Mouse (Mus musculus): Measurements from ENCODE around the gene Acap2. TPM values are rescaled to one million over a fixed set of nuclear protein-coding genes. Genes with fewer than 3 reads are reported as not detected.

Acap2 gene
- polyA plus RNA-seq, 1 experiment = 39.0 TPM

- Histone ChIP-seq H3K27ac (ENCODE audit: insufficient read depth, low read length) (no peak overlapping the region), H3K27me3 (ENCODE audit: control insufficient read depth, insufficient read depth, low read length, poor library complexity, severe bottlenecking) (no peaks in the 10 kb centered on the region), H3K4me1 (ENCODE audit: control insufficient read depth, insufficient read depth, low read length) (no peaks in the 10 kb centered on the region), H3K9me3 (replicated peaks; ENCODE audit: control insufficient read depth, insufficient read depth, low read length, poor library complexity, severe bottlenecking) (no peaks in the 10 kb centered on the region), H3K36me3 (ENCODE audit: control insufficient read depth, insufficient read depth, low read length, poor library complexity, severe bottlenecking) (no peaks in the 10 kb centered on the region), H3K9ac (ENCODE audit: low read depth, poor library complexity, severe bottlenecking) (no peak overlapping the region), H3K4me3 (ENCODE audit: low read depth, low read length) (no peak overlapping the region)
- no peak for TF ChIP-seq CTCF (IDR thresholded peaks at IDR 0.05; ENCODE audit: low read depth, low read length)
- no peak for TF ChIP-seq EP300 (IDR thresholded peaks at IDR 0.05; ENCODE audit: insufficient read depth, low read depth, low read length)
- TF ChIP-seq POLR2A (IDR thresholded peaks at IDR 0.05; ENCODE audit: insufficient read depth, low read length) = no peak
Observed at GRCm38 (mm10) chr16:31059730-31060129, 141.3 kb downstream of the Acap2 start.

- Histone ChIP-seq H3K9me3 (replicated peaks; ENCODE audit: control insufficient read depth, insufficient read depth, low read length, poor library complexity, severe bottlenecking) (no peaks in the 10 kb centered on the region), H3K27me3 (ENCODE audit: control insufficient read depth, insufficient read depth, low read length, poor library complexity, severe bottlenecking) (no peaks in the 10 kb centered on the region), H3K4me3 (ENCODE audit: low read depth, low read length) (no peak overlapping the region), H3K36me3 (ENCODE audit: control insufficient read depth, insufficient read depth, low read length, poor library complexity, severe bottlenecking) (no peaks in the 10 kb centered on the region), H3K27ac (ENCODE audit: insufficient read depth, low read length) (no peak overlapping the region), H3K9ac (ENCODE audit: low read depth, poor library complexity, severe bottlenecking) (no peak overlapping the region), H3K4me1 (ENCODE audit: control insufficient read depth, insufficient read depth, low read length) (no peaks in the 10 kb centered on the region)
- no peak for TF ChIP-seq POLR2A (IDR thresholded peaks at IDR 0.05; ENCODE audit: insufficient read depth, low read length)
- TF ChIP-seq EP300 (IDR thresholded peaks at IDR 0.05; ENCODE audit: insufficient read depth, low read depth, low read length) = no peak
- TF ChIP-seq CTCF (IDR thresholded peaks at IDR 0.05; ENCODE audit: low read depth, low read length) = no peak
Observed at GRCm38 (mm10) chr16:31052812-31053211, 148.2 kb downstream of the Acap2 start.

- no peaks in the 10 kb centered on the region for H3K27me3 ChIP-seq (ENCODE audit: control insufficient read depth, insufficient read depth, low read length, poor library complexity, severe bottlenecking)
- no peak overlapping the region for H3K27ac ChIP-seq (ENCODE audit: insufficient read depth, low read length)
- H3K9ac ChIP-seq (ENCODE audit: low read depth, poor library complexity, severe bottlenecking) = no peak overlapping the region
- H3K4me3 ChIP-seq (ENCODE audit: low read depth, low read length) = no peak overlapping the region
- TF ChIP-seq EP300 (IDR thresholded peaks at IDR 0.05; ENCODE audit: insufficient read depth, low read depth, low read length) (no peak), POLR2A (IDR thresholded peaks at IDR 0.05; ENCODE audit: insufficient read depth, low read length) (no peak), CTCF (IDR thresholded peaks at IDR 0.05; ENCODE audit: low read depth, low read length) (no peak)
- H3K36me3 ChIP-seq (ENCODE audit: control insufficient read depth, insufficient read depth, low read length, poor library complexity, severe bottlenecking) = no peaks in the 10 kb centered on the region
- no peaks in the 10 kb centered on the region for H3K9me3 ChIP-seq (replicated peaks; ENCODE audit: control insufficient read depth, insufficient read depth, low read length, poor library complexity, severe bottlenecking)
- no peaks in the 10 kb centered on the region for H3K4me1 ChIP-seq (ENCODE audit: control insufficient read depth, insufficient read depth, low read length)
Observed at GRCm38 (mm10) chr16:31052177-31052726, 148.8 kb downstream of the Acap2 start.

- H3K27ac ChIP-seq (ENCODE audit: insufficient read depth, low read length) = no peak overlapping the region
- no peak for TF ChIP-seq POLR2A (IDR thresholded peaks at IDR 0.05; ENCODE audit: insufficient read depth, low read length)
- no peak for TF ChIP-seq CTCF (IDR thresholded peaks at IDR 0.05; ENCODE audit: low read depth, low read length)
- TF ChIP-seq EP300 (IDR thresholded peaks at IDR 0.05; ENCODE audit: insufficient read depth, low read depth, low read length) = no peak
- H3K9ac ChIP-seq (ENCODE audit: low read depth, poor library complexity, severe bottlenecking) = no peak overlapping the region
- H3K4me3 ChIP-seq (ENCODE audit: low read depth, low read length) = no peak overlapping the region
- H3K27me3 ChIP-seq (ENCODE audit: control insufficient read depth, insufficient read depth, low read length, poor library complexity, severe bottlenecking) = no peaks in the 10 kb centered on the region
- no peaks in the 10 kb centered on the region for H3K36me3 ChIP-seq (ENCODE audit: control insufficient read depth, insufficient read depth, low read length, poor library complexity, severe bottlenecking)
- H3K4me1 ChIP-seq (ENCODE audit: control insufficient read depth, insufficient read depth, low read length) = no peaks in the 10 kb centered on the region
- H3K9me3 ChIP-seq (replicated peaks; ENCODE audit: control insufficient read depth, insufficient read depth, low read length, poor library complexity, severe bottlenecking) = no peaks in the 10 kb centered on the region
Observed at GRCm38 (mm10) chr16:31050701-31051100, 150.3 kb downstream of the Acap2 start.

GRCm38 (mm10) chr16:31048194-31048593, 152.9 kb downstream of the Acap2 start:
- H3K4me3 ChIP-seq (ENCODE audit: low read depth, low read length) = no peak overlapping the region
- H3K36me3 ChIP-seq (ENCODE audit: control insufficient read depth, insufficient read depth, low read length, poor library complexity, severe bottlenecking) = no peaks in the 10 kb centered on the region
- H3K27ac ChIP-seq (ENCODE audit: insufficient read depth, low read length) = no peak overlapping the region
- no peak for TF ChIP-seq CTCF (IDR thresholded peaks at IDR 0.05; ENCODE audit: low read depth, low read length)
- TF ChIP-seq EP300 (IDR thresholded peaks at IDR 0.05; ENCODE audit: insufficient read depth, low read depth, low read length) = no peak
- no peaks in the 10 kb centered on the region for H3K27me3 ChIP-seq (ENCODE audit: control insufficient read depth, insufficient read depth, low read length, poor library complexity, severe bottlenecking)
- no peaks in the 10 kb centered on the region for H3K9me3 ChIP-seq (replicated peaks; ENCODE audit: control insufficient read depth, insufficient read depth, low read length, poor library complexity, severe bottlenecking)
- no peaks in the 10 kb centered on the region for H3K4me1 ChIP-seq (ENCODE audit: control insufficient read depth, insufficient read depth, low read length)
- H3K9ac ChIP-seq (ENCODE audit: low read depth, poor library complexity, severe bottlenecking) = no peak overlapping the region

- H3K4me3 ChIP-seq (ENCODE audit: low read depth, low read length) = no peak overlapping the region
- no peaks in the 10 kb centered on the region for H3K9me3 ChIP-seq (replicated peaks; ENCODE audit: control insufficient read depth, insufficient read depth, low read length, poor library complexity, severe bottlenecking)
- no peaks in the 10 kb centered on the region for H3K4me1 ChIP-seq (ENCODE audit: control insufficient read depth, insufficient read depth, low read length)
- no peaks in the 10 kb centered on the region for H3K27me3 ChIP-seq (ENCODE audit: control insufficient read depth, insufficient read depth, low read length, poor library complexity, severe bottlenecking)
- H3K9ac ChIP-seq (ENCODE audit: low read depth, poor library complexity, severe bottlenecking) = no peak overlapping the region
- TF ChIP-seq POLR2A (IDR thresholded peaks at IDR 0.05; ENCODE audit: insufficient read depth, low read length) (no peak), EP300 (IDR thresholded peaks at IDR 0.05; ENCODE audit: insufficient read depth, low read depth, low read length) (no peak), CTCF (IDR thresholded peaks at IDR 0.05; ENCODE audit: low read depth, low read length) (no peak)
- no peak overlapping the region for H3K27ac ChIP-seq (ENCODE audit: insufficient read depth, low read length)
- H3K36me3 ChIP-seq (ENCODE audit: control insufficient read depth, insufficient read depth, low read length, poor library complexity, severe bottlenecking) = no peaks in the 10 kb centered on the region
Observed at GRCm38 (mm10) chr16:31047186-31047898, 153.7 kb downstream of the Acap2 start.
